Mouse (Mus musculus): ENCODE results near the gene Actl6a.

DNA sequence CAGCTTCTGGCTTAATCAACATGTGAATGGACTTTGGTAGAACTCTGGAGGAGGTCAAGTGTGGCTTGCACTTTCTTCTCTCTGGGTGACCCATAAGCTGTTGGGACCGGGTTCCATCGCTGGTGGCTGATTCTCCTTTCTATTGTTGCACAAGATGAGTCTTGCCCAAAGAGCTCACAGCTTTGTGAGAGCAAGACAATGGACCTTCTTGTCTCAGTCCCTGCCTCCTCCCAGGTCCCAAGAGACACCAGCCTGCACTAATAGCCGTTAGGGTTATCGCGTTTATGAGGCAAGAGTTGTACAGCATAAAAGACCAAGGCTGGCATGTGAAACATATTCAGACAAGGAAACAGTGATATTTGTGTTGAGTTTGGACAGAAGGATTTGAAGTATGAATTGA is 11.9 kb upstream of the Actl6a start:
- TF ChIP-seq CTCF (IDR thresholded peaks at IDR 0.05; ENCODE audit: low read depth) (no peak), EP300 (IDR thresholded peaks at IDR 0.05; ENCODE audit: low read depth) (no peak)

All from heart, postnatal 0 days (tissue).